Mouse (Mus musculus) ES-E14 (cell line): ENCODE data around the gene Afmid. TPM values are rescaled to one million over a fixed set of nuclear protein-coding genes. Genes with fewer than 3 reads are reported as not detected.

ENCODE experiments used
- DNase-seq: peaks from one replicate; pipeline ENCODE4 v3.0.0-alpha.2; 2013; ENCODE audit warnings: low read depth, low spot score
- H3K27ac ChIP-seq: 2 replicates; pipeline ENCODE4 v1.5.1; 2012; ENCODE audit warnings: low read depth, mild to moderate bottlenecking, low read length, moderate library complexity, mixed read lengths; ENCODE audit not compliant: poor library complexity, insufficient read depth, severe bottlenecking
- H3K36me3 ChIP-seq: 2 replicates; pipeline ENCODE4 v1.6.1; 2012; ENCODE audit warnings: mild to moderate bottlenecking, low read length, moderate library complexity, mixed read lengths; ENCODE audit not compliant: control insufficient read depth, poor library complexity, insufficient read depth, severe bottlenecking
- H3K4me1 ChIP-seq, 2 experiments: fragments of 150-350 bp in 1 of 2; sonication (generic) in 1 of 2; 2 replicates each; pipeline ENCODE4 v1.6.1; 2012; ENCODE audit warnings: low read length in 2 of 2, mild to moderate bottlenecking in 1 of 2, mixed read lengths in 1 of 2; ENCODE audit not compliant: control insufficient read depth in 2 of 2, insufficient read depth in 2 of 2, poor library complexity in 1 of 2
- H3K4me3 ChIP-seq, 2 experiments: fragments of 150-350 bp in 1 of 2; sonication (generic) in 1 of 2; 2 replicates each; pipeline ENCODE4 v1.5.1; 2012; ENCODE audit warnings: low read length in 2 of 2, low read depth in 1 of 2, mild to moderate bottlenecking in 1 of 2, mixed read lengths in 1 of 2; ENCODE audit not compliant: insufficient read depth in 1 of 2, poor library complexity in 1 of 2, severe bottlenecking in 1 of 2
- H3K9ac ChIP-seq: 2 replicates; pipeline ENCODE4 v1.6.1; 2012; ENCODE audit warnings: low read depth, mild to moderate bottlenecking, low read length, mixed read lengths; ENCODE audit not compliant: poor library complexity, insufficient read depth, severe bottlenecking
- H3K9me3 ChIP-seq: fragments of 150-350 bp; sonication (generic); 2 replicates; pipeline ENCODE4 v1.6.1; 2012; ENCODE audit warnings: low read depth, mild to moderate bottlenecking, low read length; ENCODE audit not compliant: control insufficient read depth, insufficient read depth
- CHD2 ChIP-seq: IDR thresholded peaks from 2 replicates; pipeline ENCODE4 v1.6.1; 2014; ENCODE audit warnings: mild to moderate bottlenecking, low read depth, low read length, inconsistent platforms
- HCFC1 ChIP-seq: IDR thresholded peaks from 2 replicates; pipeline ENCODE4 v1.6.1; 2012; ENCODE audit warnings: low read length, inconsistent platforms, borderline replicate concordance; ENCODE audit not compliant: insufficient read depth
- MAFK ChIP-seq: IDR thresholded peaks from 2 replicates; pipeline ENCODE4 v1.6.1; 2014; ENCODE audit warnings: mild to moderate bottlenecking, low read depth, low read length, inconsistent platforms; ENCODE audit not compliant: insufficient read depth
- ZC3H11A ChIP-seq: IDR thresholded peaks from 2 replicates; pipeline ENCODE4 v1.6.1; 2012; ENCODE audit warnings: low read depth, mild to moderate bottlenecking, inconsistent platforms, low read length, borderline replicate concordance
- ZNF384 ChIP-seq: IDR thresholded peaks from 2 replicates; pipeline ENCODE4 v1.6.1; 2012; ENCODE audit warnings: low read depth, low read length, inconsistent platforms
- in situ Hi-C, 2 experiments: fragments of 600-800 bp; cut with MboI; formaldehyde crosslinking; loops; one replicate each; pipeline ENCODE4 v1.15.1; 2025; ENCODE audit warnings: low sequenced_read_pairs in 2 of 2, inconsistent platforms in 1 of 2; ENCODE audit not compliant: unreplicated experiment in 2 of 2
- total RNA-seq: library from RNA; depleted of rRNA; stranded (reverse); fragments of 300-350 nt; gene quantifications from 2 replicates; pipeline ENCODE4 v1.2.3, GENCODE M21; 2012

Gene Afmid
- total RNA-seq, 1 experiment, result 1.8 TPM

- H3K36me3 ChIP-seq, result peaks cover 49% of the 10 kb centered on the region
- peaks cover 6 to 17% of the 10 kb centered on the region in 2 experiments; a peak in 3 of 4 replicates for H3K4me1 ChIP-seq
Observed at GRCm38 (mm10) chr11:117855360-117855759, 29.6 kb downstream of the Afmid start.

GRCm38 (mm10) chr11:117855975-117856374 is 30.3 kb downstream of the Afmid start:
- no peak overlapping the region for H3K27ac ChIP-seq
- in situ Hi-C loops, result loop anchor here in 1 of 2 experiments (25.0 kb wide), 1 partner anchor 381 kb away; the partner anchor contains the start of gene Cyth1
- no peak for DNase-seq
- no peak for TF ChIP-seq ZC3H11A
- no peak for TF ChIP-seq ZNF384
- peak; percentile 93 for TF ChIP-seq MAFK
- no peaks in the 10 kb centered on the region for H3K9me3 ChIP-seq
- H3K4me1 ChIP-seq, result peaks cover 6 to 19% of the 10 kb centered on the region in 2 experiments; a peak in 3 of 4 replicates
- no peak overlapping the region for H3K9ac ChIP-seq
- H3K4me3 ChIP-seq, result no peak overlapping the region
- peaks cover 48% of the 10 kb centered on the region for H3K36me3 ChIP-seq

More at GRCm38 (mm10) chr11:117855360-117855759, 29.6 kb downstream of the Afmid start:
- Histone ChIP-seq H3K9ac (no peak overlapping the region), H3K4me3 (no peak overlapping the region), H3K27ac (no peak overlapping the region), H3K9me3 (no peaks in the 10 kb centered on the region)
- in situ Hi-C loops, result loop anchor here in 1 of 2 experiments (25.0 kb wide), 1 partner anchor 382 kb away; the partner anchor contains the start of gene Cyth1
- DNase-seq, result no peak
- TF ChIP-seq CHD2 (no peak), HCFC1 (no peak), MAFK (no peak), ZC3H11A (no peak), ZNF384 (no peak)

DNA sequence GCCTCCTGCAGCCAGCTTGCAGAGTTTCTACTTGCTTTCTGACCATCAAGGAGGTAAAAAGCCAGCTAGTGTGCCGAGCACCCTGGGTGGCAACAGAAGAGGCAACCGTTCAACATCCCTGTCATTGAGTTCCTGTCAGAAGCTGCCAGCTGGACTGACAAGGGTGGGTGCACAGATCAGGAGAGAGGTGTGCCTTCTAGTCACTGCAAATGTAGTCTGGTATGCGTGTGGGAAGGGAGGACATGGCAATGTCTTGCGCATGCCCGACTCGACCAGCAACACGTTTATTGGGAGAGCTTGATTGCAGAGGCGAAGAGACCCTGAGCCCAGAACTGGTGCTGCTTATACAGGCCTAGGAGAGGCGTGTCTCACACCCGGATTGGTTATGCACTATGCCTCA is 31.7 kb downstream of the Afmid start:
- TF ChIP-seq ZC3H11A, result no peak
- DNase-seq, result no peak
- no peak overlapping the region for H3K9ac ChIP-seq
- H3K27ac ChIP-seq, result no peak overlapping the region
- H3K4me1 ChIP-seq, result peaks cover 6 to 21% of the 10 kb centered on the region in 2 experiments; a peak in 3 of 4 replicates
- no peaks in the 10 kb centered on the region for H3K9me3 ChIP-seq
- in situ Hi-C loops, result loop anchor here in 1 of 2 experiments (25.0 kb wide), 1 partner anchor 380 kb away; the partner anchor contains the start of gene Cyth1
- peaks cover 46% of the 10 kb centered on the region for H3K36me3 ChIP-seq
- H3K4me3 ChIP-seq, result no peak overlapping the region

DNA sequence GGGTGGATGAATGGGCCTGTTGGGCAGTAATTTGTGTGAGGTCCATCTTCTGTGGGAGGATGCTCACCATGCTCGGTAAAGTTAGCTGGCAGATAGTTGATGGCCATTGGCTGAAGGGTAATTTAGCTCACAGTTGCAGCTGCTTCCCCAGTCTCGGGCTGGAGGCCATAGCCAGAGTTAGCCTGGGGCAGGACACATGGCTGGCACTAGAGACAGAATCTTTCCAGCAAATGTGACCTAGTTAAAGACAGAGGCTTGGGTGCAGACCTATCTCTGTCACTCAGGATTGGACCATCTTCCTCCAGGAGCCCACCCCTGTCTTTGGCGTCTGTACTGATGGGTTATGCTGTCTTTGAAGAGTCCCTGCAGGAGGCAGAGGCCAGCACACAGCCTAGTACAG is 32.7 kb downstream of the Afmid start:
- no peak for DNase-seq
- H3K9me3 ChIP-seq, result no peaks in the 10 kb centered on the region
- H3K9ac ChIP-seq, result no peak overlapping the region
- peaks cover 6 to 30% of the 10 kb centered on the region in 2 experiments; a peak in 3 of 4 replicates for H3K4me1 ChIP-seq
- no peak overlapping the region for H3K27ac ChIP-seq
- in situ Hi-C loops, result loop anchor here in 1 of 2 experiments (25.0 kb wide), 1 partner anchor 379 kb away; the partner anchor contains the start of gene Cyth1
- no peak overlapping the region for H3K4me3 ChIP-seq
- no peak for TF ChIP-seq ZC3H11A
- no peak for TF ChIP-seq HCFC1
- no peak for TF ChIP-seq ZNF384
- no peak for TF ChIP-seq CHD2
- TF ChIP-seq MAFK, result no peak
- H3K36me3 ChIP-seq, result peaks cover 38% of the 10 kb centered on the region

GRCm38 (mm10) chr11:117860601-117861000 is 34.9 kb downstream of the Afmid start, which contains the start of gene Tmem235:
Gene Tmem235 (plus strand): TSS chr11:117860752.
- 0 out of 2 replicates have a peak within 1 kb of the TSS, but pooled peaks have one; percentile 15 for H3K9ac ChIP-seq
- H3K4me1 ChIP-seq, result peaks cover 10 to 36% of the 10 kb centered on the region in 2 experiments; a peak in 3 of 4 replicates
- no peak for DNase-seq
- no peak within 1 kb of the TSS for H3K27ac ChIP-seq
- in situ Hi-C loops, result loop anchor here in 1 of 2 experiments (25.0 kb wide), 1 partner anchor 377 kb away; the partner anchor contains the start of gene Cyth1
- H3K36me3 ChIP-seq, result peaks cover 26% of the 10 kb centered on the region
- peak within 1 kb of the TSS; percentile 18 to 46; a peak in 2 of 4 replicates for H3K4me3 ChIP-seq
- TF ChIP-seq ZNF384, result no peak
- no peak for TF ChIP-seq MAFK
- TF ChIP-seq CHD2, result no peak
- no peak for TF ChIP-seq ZC3H11A
- H3K9me3 ChIP-seq, result no peaks in the 10 kb centered on the region
